Mouse (Mus musculus): Measurements from ENCODE around the gene Pcgf2.

GRCm38 (mm10) chr11:97738703-97739102, 38.4 kb upstream of the Pcgf2 start:
- no peak for TF ChIP-seq ZNF384 (IDR thresholded peaks at IDR 0.05; ENCODE audit: low read depth, low read length)
- TF ChIP-seq HCFC1 (IDR thresholded peaks at IDR 0.05; ENCODE audit: borderline replicate concordance, insufficient read depth, low read length), result no peak
- no peak; the same call in 1 of the 2 replicates for TF ChIP-seq ZC3H11A (IDR thresholded peaks at IDR 0.05; ENCODE audit: borderline replicate concordance, low read depth, low read length)
- TF ChIP-seq CHD2 (IDR thresholded peaks at IDR 0.05; ENCODE audit: low read depth, low read length), result no peak
